Mouse (Mus musculus) bone marrow, adult 2 months (tissue): ENCODE measurements around the gene Hnrnph2. TPM values are rescaled to one million over a fixed set of nuclear protein-coding genes. Genes with fewer than 3 reads are reported as not detected.

Experiments used
- H3K27ac ChIP-seq: fragments of 200-500 bp; 2 replicates; pipeline ENCODE4 v1.5.1; 2012; ENCODE audit warnings: low read depth, mild to moderate bottlenecking, control low read depth, inconsistent platforms, low read length; ENCODE audit not compliant: control insufficient read depth, poor library complexity, insufficient read depth
- H3K4me1 ChIP-seq: fragments of 200-500 bp; 2 replicates; pipeline ENCODE4 v1.6.1; 2011; ENCODE audit warnings: low read length; ENCODE audit not compliant: control insufficient read depth, insufficient read depth
- H3K4me3 ChIP-seq: fragments of 200-500 bp; replicated peaks from 2 replicates; pipeline ENCODE3; 2011; ENCODE audit warnings: mild to moderate bottlenecking, low read depth, low read length, control low read depth; ENCODE audit not compliant: control insufficient read depth
- CTCF ChIP-seq: fragments of 200-500 bp; IDR thresholded peaks from 2 replicates; pipeline ENCODE4 v1.5.1; 2011; ENCODE audit warnings: low read length, control low read depth; ENCODE audit not compliant: control insufficient read depth, insufficient read depth
- POLR2A ChIP-seq: fragments of 200-500 bp; IDR thresholded peaks from 2 replicates; pipeline ENCODE4 v1.6.1; 2011; ENCODE audit warnings: low read depth, mild to moderate bottlenecking, control low read depth, low read length, borderline replicate concordance; ENCODE audit not compliant: control insufficient read depth
- WGBS: fragments of 180-500 bp; shearing (Covaris S2); methylation state at CpG from one replicate; pipeline ENCODE4 v1.1.7; 2018; 5-methylcytosine and 5-hydroxymethylcytosine counted together
- polyA plus RNA-seq: library from polyadenylated mRNA; stranded (reverse); fragments of >200 nt; gene quantifications from 2 replicates; pipeline ENCODE4 v1.2.4, GENCODE M21; 2011; ENCODE audit warnings: low replicate concordance; ENCODE audit not compliant: missing spikeins, insufficient read depth, insufficient read length

Hnrnph2 gene
- polyA plus RNA-seq, 1 experiment = 50.4 TPM

- H3K4me1 ChIP-seq = no peaks in the 10 kb centered on the region
- H3K4me3 ChIP-seq = no peak overlapping the region
- TF ChIP-seq CTCF (no peak), POLR2A (no peak)
- H3K27ac ChIP-seq = no peak overlapping the region
- WGBS = 14% methylated on average over 11 of the region's 11 CpGs
These were observed 47.2 kb downstream of the Hnrnph2 start for GRCm38 (mm10) chrX:134648031-134648692.

GRCm38 (mm10) chrX:134652061-134652460 is 51.1 kb downstream of the Hnrnph2 start:
- WGBS = 21% methylated on average over 1 of the region's 1 CpGs
- Histone ChIP-seq H3K4me3 (no peak overlapping the region), H3K4me1 (no peaks in the 10 kb centered on the region), H3K27ac (no peak overlapping the region)
- no peak for TF ChIP-seq CTCF
- no peak for TF ChIP-seq POLR2A

Other genes starting within 250 kb of the Hnrnph2 start
- 0.84 and 2.0 TPM in 2 replicates for gene Drp2, start 196.6 kb upstream of the Hnrnph2 start, polyA plus RNA-seq
- gene Taf7l, start 124.7 kb upstream of the Hnrnph2 start, polyA plus RNA-seq = not detected in 2 replicates
- gene Timm8a1, start 59.3 kb upstream of the Hnrnph2 start, polyA plus RNA-seq = 11.6 and 28.4 TPM in 2 replicates
- gene Btk, start 17.6 kb upstream of the Hnrnph2 start, polyA plus RNA-seq = 43.9 and 79.4 TPM in 2 replicates
- gene Rpl36a, start 15.5 kb upstream of the Hnrnph2 start, polyA plus RNA-seq = 431 and 606 TPM in 2 replicates
- 1.5 and 6.8 TPM in 2 replicates for gene Gla, start 54 bp upstream of the Hnrnph2 start, polyA plus RNA-seq
- gene Armcx4, start 85.3 kb downstream of the Hnrnph2 start, polyA plus RNA-seq = 1.2 and 2.5 TPM in 2 replicates
- 3.2 and 4.7 TPM in 2 replicates for gene Armcx1, start 116.8 kb downstream of the Hnrnph2 start, polyA plus RNA-seq
- gene Armcx6, start 150.2 kb downstream of the Hnrnph2 start, polyA plus RNA-seq = 1.2 and 4.6 TPM in 2 replicates
- gene Armcx3, start 155.4 kb downstream of the Hnrnph2 start, polyA plus RNA-seq = 5.4 and 13.2 TPM in 2 replicates
- 3.1 and 6.5 TPM in 2 replicates for gene Armcx2, start 208.0 kb downstream of the Hnrnph2 start, polyA plus RNA-seq